ENCODE assay signal across 18 mouse cellular contexts in genomic region chr15:62179801-62180200, GRCm38 (mm10).
DNase-seq lines count a peak whose midpoint lies in the region.
"Had no signal": no experiment of that assay in that cellular context is flagged by ENCODE, and none has a peak within 500 bp of the region (broad histone marks: within the 10 kb centered on the region; RNA-seq: fewer than 3 reads in every experiment).

No protein-coding gene starts in this region.

- DNase-seq in adrenal gland, postnatal 14 days = peak; percentile 35
- no peak for DNase-seq in adrenal gland, postnatal 10 days
- peak; percentile 57 for DNase-seq in A20 (ENCODE audit: low read depth, low spot score)
- peak; percentile 47 to 52 for DNase-seq in adrenal gland, postnatal 36 days
- DNase-seq in testis, postnatal 10 days (ENCODE audit: low spot score) = peak; percentile 47
- DNase-seq in gastrocnemius, postnatal 10 days = no peak
- no peak for DNase-seq in kidney, adult 18-20 months
- DNase-seq: cerebellum, adult 18-20 months; cerebellum, postnatal 14 days; heart, adult 2 months; heart, postnatal 14 days; kidney, postnatal 36 days; lung, embryonic 14.5 days; midbrain, embryonic 14.5 days; retina, postnatal 1 day; right cerebral cortex, postnatal 25 days; thymus, adult 18-20 months; thymus, postnatal 36 days had no signal

Comparison
In these comparisons a context has a peak if more than half of its experiments do, and no peak if none do; other contexts are left out.
1. DNase-seq: peak in adrenal gland, postnatal 14 days (single experiment), A20 (single experiment), adrenal gland, postnatal 36 days (2 of 2) and testis, postnatal 10 days (single experiment); none in adrenal gland, postnatal 10 days (single experiment), gastrocnemius, postnatal 10 days (single experiment) and kidney, adult 18-20 months (single experiment).